Mouse (Mus musculus): Measurements from ENCODE around the gene Grb7.

DNA sequence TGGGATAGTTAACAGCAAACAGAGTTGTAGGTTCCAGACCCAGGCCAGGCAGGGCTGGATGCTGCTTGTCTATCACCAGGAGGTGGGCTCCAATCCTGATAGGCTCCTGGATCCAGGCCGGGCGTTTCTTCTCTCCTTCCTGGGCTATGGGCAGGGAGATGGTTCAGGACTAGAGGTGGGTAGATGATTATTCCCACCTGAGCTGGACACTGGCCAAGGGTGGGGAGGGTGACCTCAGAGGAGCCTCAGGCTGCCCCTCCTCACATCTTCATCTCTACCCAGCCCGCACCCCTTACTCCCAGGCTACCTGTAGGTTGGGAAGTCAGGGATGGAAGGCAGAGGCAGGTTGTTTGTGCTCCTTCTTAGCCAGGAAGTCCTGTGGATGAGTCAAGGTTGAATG is 3.2 kb downstream of the Grb7 start:
- TF ChIP-seq CTCF (IDR thresholded peaks at IDR 0.05; ENCODE audit: extremely low read depth, insufficient read depth, insufficient read length, insufficient replicate concordance) (no peak), POLR2A (IDR thresholded peaks at IDR 0.05; ENCODE audit: low read depth, low read length) (no peak)

All from spleen, adult 2 months (tissue).